Mouse (Mus musculus) adipocyte (in vitro differentiated cells): ENCODE data around the gene Rpl37.
A peak's percentile ranks its signal among the peaks of the same experiment; 100 is the strongest.

Experiments
- DNase-seq: peaks from one replicate; pipeline ENCODE4 v3.0.0-alpha.2; 2016; ENCODE audit warnings: low spot score

Rpl37 gene

DNA sequence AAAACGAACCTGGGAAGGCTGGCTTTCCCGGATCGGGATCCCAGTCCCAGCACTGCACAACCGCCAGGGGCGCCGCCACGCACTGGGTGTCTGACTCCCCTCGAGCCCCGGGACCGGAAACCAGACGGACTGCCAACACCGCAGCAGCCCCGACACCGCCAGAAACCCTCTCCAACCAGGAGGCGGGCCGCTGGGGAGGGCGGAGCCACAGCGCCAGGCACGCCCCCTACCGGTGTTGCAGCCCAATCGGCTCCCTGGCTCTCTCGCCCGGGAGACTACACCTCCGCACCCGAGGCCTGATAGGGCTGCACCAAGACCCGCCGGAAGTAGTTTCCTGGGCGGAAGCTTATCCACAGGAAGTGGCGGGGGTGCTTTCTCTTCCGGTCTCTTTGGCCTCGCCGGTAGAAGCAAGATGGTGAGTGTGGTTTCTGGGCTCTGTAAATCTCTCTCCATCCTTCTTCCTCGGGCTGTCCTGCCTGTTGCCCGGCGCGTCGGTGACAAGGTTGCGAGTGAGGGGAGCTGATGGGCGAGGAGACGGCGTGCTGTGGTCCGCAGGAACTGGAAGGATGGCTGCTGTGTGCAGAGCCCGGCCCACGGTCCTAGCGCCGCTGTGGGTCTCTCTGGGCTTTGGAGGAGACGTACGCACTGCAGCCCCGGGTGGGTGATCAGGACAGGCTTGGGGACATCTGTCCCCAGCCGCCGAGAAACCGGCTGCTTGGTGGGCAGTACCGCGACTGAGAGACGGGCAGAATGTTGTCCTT is at the start of gene Rpl37:
TSS of gene Rpl37 (plus strand) at position 376 of the 761 bp plus-strand sequence.
- peak; percentile 99 for DNase-seq

DNA sequence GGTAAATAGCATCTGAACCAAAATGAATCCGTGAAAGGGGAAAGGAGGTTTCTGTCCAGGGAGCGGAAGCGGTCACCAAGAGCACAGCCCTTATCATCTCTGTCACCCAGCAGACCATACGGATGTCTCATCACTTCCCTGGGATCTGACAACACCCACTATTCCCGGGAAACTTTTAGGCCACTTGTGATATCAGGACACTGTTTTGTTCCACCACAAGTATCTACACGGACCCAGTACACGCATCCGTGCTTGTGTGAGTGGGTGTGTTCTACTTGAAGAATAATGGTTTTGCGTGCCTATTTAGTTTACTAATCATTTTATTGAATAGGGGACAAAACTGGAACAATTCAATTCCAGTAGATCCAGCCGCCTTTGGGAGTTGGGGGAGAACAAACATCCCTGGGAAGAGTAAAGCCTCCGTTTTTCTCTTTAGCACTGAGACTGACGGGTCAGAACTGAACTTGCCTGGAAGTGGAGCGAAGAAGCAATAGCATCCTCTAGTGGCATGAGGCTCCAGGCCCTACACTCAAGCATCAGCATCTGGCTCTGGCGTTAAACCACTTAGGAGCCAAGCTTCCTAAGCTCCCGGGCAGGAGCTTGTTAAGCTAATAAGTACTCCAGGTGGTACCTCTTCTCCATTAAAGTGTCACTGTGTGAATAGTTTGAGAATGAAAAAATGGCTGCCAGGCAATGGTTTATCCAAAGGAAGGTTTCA is 47.5 kb upstream of the Rpl37 start:
- DNase-seq = no peak

GRCm38 (mm10) chr15:5081235-5081634 is 35.2 kb upstream of the Rpl37 start:
- no peak for DNase-seq

GRCm38 (mm10) chr15:5086162-5086561 is 30.3 kb upstream of the Rpl37 start:
- peak; percentile 53 for DNase-seq

GRCm38 (mm10) chr15:5088850-5089608 is 27.4 kb upstream of the Rpl37 start:
- DNase-seq = no peak

- no peak for DNase-seq
Observed at GRCm38 (mm10) chr15:5090131-5090530, 26.3 kb upstream of the Rpl37 start.

GRCm38 (mm10) chr15:5095534-5096301 is 20.7 kb upstream of the Rpl37 start:
- no peak for DNase-seq

- DNase-seq = no peak
Observed at GRCm38 (mm10) chr15:5097376-5097775, 19.1 kb upstream of the Rpl37 start.

- DNase-seq = no peak
Observed at GRCm38 (mm10) chr15:5102312-5102711, 14.1 kb upstream of the Rpl37 start.

- no peak for DNase-seq
Observed at GRCm38 (mm10) chr15:5105891-5106290, 10.6 kb upstream of the Rpl37 start.

DNA sequence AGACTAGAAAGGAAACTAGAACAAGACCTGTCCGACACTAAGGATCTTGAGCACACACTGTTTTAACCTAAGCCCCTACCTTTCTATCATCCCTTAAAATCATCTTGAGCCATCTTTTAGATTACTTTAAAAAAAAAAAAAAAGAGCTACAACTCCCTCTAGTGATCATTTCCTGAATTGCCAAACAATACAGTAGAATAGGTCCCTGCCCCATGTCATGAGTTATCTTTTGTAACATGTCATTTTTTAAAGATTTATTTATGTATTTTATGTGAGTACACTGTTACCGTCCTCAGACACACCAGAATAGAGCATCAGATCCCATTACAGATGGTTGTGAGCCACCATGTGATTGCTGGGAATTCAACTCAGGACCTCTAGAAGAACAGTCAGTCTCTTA is 10.2 kb upstream of the Rpl37 start:
- peak; percentile 60 for DNase-seq

GRCm38 (mm10) chr15:5107686-5108654 is 8.5 kb upstream of the Rpl37 start, which contains the start of gene Card6:
TSS of gene Card6 (minus strand) at chr15:5108539.
- no peak for DNase-seq

GRCm38 (mm10) chr15:5108655-5109040 is 7.8 kb upstream of the Rpl37 start:
- no peak for DNase-seq

GRCm38 (mm10) chr15:5112651-5113050 is 3.8 kb upstream of the Rpl37 start:
- DNase-seq = no peak

DNA sequence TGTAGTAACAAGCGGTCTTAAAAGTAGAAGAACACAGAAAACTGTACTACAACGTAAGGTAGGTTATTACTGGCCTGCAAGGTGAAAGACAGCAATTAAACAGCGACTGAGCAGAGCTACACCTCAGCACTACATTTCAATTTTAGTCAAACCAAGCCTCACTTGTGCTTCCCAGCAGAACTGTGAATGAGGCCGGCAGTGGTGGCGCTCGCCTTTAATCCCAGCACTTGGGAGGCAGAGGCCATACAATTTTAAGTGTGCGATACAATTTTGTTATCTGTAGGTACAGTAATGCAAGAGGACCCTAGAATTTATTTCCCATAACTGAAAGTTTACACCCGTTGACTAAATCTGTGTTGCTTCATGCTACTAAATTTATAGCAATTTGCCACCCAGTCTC is 1.3 kb upstream of the Rpl37 start:
- no peak for DNase-seq

DNA sequence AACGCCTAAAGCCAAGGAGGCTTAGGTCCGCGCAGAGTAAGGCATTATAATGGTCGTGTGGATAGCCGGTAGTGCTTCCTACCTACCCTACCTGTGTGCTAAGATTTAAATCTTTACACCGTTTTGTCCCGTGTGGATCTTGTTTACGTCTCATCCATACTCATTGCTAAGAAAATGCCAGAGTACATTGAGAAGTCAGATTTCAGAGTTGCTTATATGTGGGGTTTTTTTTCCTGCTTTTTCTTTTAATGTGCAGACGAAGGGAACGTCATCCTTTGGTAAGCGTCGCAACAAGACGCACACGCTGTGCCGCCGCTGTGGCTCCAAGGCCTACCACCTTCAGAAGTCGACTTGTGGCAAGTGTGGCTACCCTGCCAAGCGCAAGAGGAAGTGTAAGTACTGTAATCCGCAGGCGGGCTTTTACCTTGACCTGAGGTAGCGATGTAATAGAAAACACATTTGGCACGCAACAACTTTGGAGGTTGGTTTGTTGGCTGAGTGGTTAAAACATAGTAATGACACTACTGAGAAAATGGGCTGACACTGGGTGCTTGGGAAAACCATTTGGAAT is 671 bp downstream of the Rpl37 start:
- peak; percentile 44 for DNase-seq

GRCm38 (mm10) chr15:5118626-5119025 is 2.2 kb downstream of the Rpl37 start:
- no peak for DNase-seq

- no peak for DNase-seq
Observed at GRCm38 (mm10) chr15:5119192-5119591, 2.7 kb downstream of the Rpl37 start.

DNA sequence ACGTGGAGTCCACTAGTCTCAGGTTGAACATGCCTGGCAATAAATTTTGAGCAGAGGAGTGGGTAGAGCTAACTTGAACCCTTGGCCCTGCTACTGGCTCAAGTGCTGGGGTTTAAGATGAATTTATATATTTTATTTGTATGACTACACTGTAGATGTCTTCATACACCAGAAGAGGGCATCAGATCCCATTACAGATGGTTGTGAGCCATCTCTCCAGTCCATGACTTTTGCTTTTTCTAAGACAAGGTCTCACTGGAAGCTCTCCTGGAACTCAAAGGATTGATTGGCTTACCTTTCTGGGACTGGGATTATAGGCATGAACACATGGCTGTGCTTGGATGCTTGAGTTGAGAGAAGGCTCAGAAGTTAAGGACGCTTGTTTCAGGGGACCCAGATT is 3.3 kb downstream of the Rpl37 start:
- peak; percentile 59 for DNase-seq

DNA sequence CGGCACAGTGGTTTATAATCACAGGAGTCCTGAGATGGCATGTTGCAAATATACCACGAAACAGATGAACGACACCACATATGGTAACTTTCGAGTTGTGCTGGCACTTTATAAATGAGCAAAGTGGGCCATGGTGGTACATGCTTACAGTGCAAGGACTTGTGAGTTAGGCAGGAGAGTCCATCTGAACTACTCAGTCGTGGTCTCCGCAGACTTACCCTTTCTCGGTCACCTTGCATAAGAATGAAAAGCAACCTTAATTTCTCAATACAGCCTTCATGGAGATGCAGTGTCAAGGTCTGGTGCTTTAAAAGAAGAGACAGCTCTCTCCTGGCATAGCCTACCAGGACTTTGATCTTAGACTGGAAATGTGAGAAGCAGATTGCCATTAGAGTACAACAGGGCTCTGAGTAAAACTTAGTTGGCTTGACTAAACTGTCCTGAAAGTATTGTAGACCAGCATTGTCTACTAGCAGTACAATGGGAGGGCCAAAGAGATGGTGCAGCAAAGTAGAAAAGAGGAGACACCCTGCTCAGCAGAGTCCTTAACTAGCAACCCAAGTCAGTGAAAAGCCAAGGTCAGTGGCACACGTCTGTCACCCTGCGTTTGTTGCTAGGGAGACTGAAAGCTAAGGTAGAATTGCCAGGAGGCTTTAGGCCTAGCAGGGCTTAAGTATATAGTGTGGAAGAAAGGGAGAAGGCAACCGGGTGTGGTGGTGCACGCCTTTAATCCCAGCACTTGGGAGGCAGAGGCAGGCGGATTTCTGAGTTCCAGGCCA is 5.3 kb downstream of the Rpl37 start:
- no peak for DNase-seq
